Mouse (Mus musculus): ENCODE measurements at regions not wholly inside any gene's neighbourhood (a gene's known extent, or its start where the extent isn't known, plus 50 kb on each side); places are given as distances from the start of the nearest gene placed in this dataset.

- Histone ChIP-seq H3K36me3 (replicated peaks; ENCODE audit: control insufficient read depth, insufficient read depth) (no peaks in the 10 kb centered on the region), H3K9ac (no peak overlapping the region), H3K4me1 (replicated peaks; ENCODE audit: control insufficient read depth, insufficient read depth, low read length) (no peaks in the 10 kb centered on the region), H3K4me3 (replicated peaks; ENCODE audit: low read length) (no peak overlapping the region), H3K9me3 (ENCODE audit: control insufficient read depth, low read length) (no peaks in the 10 kb centered on the region), H3K27ac (no peak overlapping the region), H3K4me2 (replicated peaks) (no peak overlapping the region), H3K27me3 (ENCODE audit: control insufficient read depth, insufficient read depth, low read length) (no peaks in the 10 kb centered on the region)
- 46% methylated on average over 3 of the region's 3 CpGs for WGBS
- DNase-seq (ENCODE audit: low spot score) (peak; percentile 67), ATAC-seq (ENCODE audit: low FRiP score) (peak; percentile 64; the same call in 1 of the 2 replicates)
Observed at GRCm38 (mm10) chr1:150266502-150266901, 52.7 kb upstream of the Pdc start.

- Histone ChIP-seq H3K9ac (no peak overlapping the region), H3K4me3 (replicated peaks; ENCODE audit: low read length) (no peak overlapping the region), H3K9me3 (ENCODE audit: control insufficient read depth, low read length) (no peaks in the 10 kb centered on the region), H3K27me3 (ENCODE audit: control insufficient read depth, insufficient read depth, low read length) (no peaks in the 10 kb centered on the region), H3K4me1 (replicated peaks; ENCODE audit: control insufficient read depth, insufficient read depth, low read length) (no peaks in the 10 kb centered on the region), H3K27ac (no peak overlapping the region), H3K36me3 (replicated peaks; ENCODE audit: control insufficient read depth, insufficient read depth) (no peaks in the 10 kb centered on the region), H3K4me2 (replicated peaks) (no peak overlapping the region)
- 0 out of 2 replicates have a peak, but pooled peaks have one; percentile 48 for ATAC-seq (ENCODE audit: low FRiP score)
- DNase-seq (ENCODE audit: low spot score): no peak
- WGBS: 87% methylated on average over 3 of the region's 3 CpGs
Observed at GRCm38 (mm10) chr1:150267003-150267402, 52.2 kb upstream of the Pdc start.
